Mouse (Mus musculus) limb, embryonic 12.5 days (tissue): ENCODE results near the gene Wdr70. TPM values are rescaled to one million over a fixed set of nuclear protein-coding genes. Genes with fewer than 3 reads are reported as not detected.

Source experiments
- ATAC-seq: fragments of 200-750 bp; cut with Nextera tagmentation; 2 replicates; pipeline ENCODE4 v1.8.0; 2017; ENCODE audit warnings: low read depth, moderate TSS enrichment; ENCODE audit not compliant: insufficient number of reproducible peaks, insufficient read depth, low FRiP score, low TSS enrichment
- H3K27ac ChIP-seq: fragments of 300-500 bp; sonication (generic); 2 replicates; pipeline ENCODE4 v1.5.1; 2016; ENCODE audit warnings: mild to moderate bottlenecking, moderate library complexity
- H3K27me3 ChIP-seq: fragments of 300-500 bp; sonication (generic); 2 replicates; pipeline ENCODE4 v1.6.1; 2016; ENCODE audit warnings: mild to moderate bottlenecking, moderate library complexity
- H3K36me3 ChIP-seq: fragments of 300-500 bp; sonication (generic); 2 replicates; pipeline ENCODE4 v1.6.1; 2016; ENCODE audit warnings: mild to moderate bottlenecking, moderate library complexity
- H3K4me1 ChIP-seq: fragments of 300-500 bp; sonication (generic); replicated peaks from 2 replicates; pipeline ENCODE4 v1.6.1; 2016
- H3K4me2 ChIP-seq: fragments of 300-500 bp; sonication (generic); 2 replicates; pipeline ENCODE4 v1.6.1; 2016; ENCODE audit warnings: mild to moderate bottlenecking, moderate library complexity
- H3K4me3 ChIP-seq: fragments of 300-500 bp; sonication (generic); replicated peaks from 2 replicates; pipeline ENCODE4 v1.5.1; 2016; ENCODE audit warnings: mild to moderate bottlenecking
- H3K9ac ChIP-seq: fragments of 300-500 bp; sonication (generic); replicated peaks from 2 replicates; pipeline ENCODE4 v1.6.1; 2016; ENCODE audit warnings: mild to moderate bottlenecking, moderate library complexity
- H3K9me3 ChIP-seq: fragments of 300-500 bp; sonication (generic); 2 replicates; pipeline ENCODE4 v1.6.1; 2016; ENCODE audit warnings: mild to moderate bottlenecking, moderate library complexity
- WGBS: fragments of 180-500 bp; shearing (Covaris S2); methylation state at CpG from one replicate; pipeline ENCODE4 v1.1.7; 2016; 5-methylcytosine and 5-hydroxymethylcytosine counted together
- polyA plus RNA-seq: library from polyadenylated mRNA; unstranded; fragments of >200 nt; fragmentation: Nextera tagmentation; extraction: Ambion mirVana; gene quantifications from 2 replicates; pipeline ENCODE4 v1.2.1, GENCODE M21; 2016

The Wdr70 gene
- polyA plus RNA-seq, 1 experiment from 2014 or later, result 62.2 TPM

GRCm38 (mm10) chr15:8030643-8031042 is 68.4 kb downstream of the Wdr70 start:
- WGBS, result 89% methylated on average over 3 of the region's 3 CpGs
- no peak overlapping the region for H3K27ac ChIP-seq
- no peak overlapping the region for H3K9ac ChIP-seq
- no peak for ATAC-seq
- no peak overlapping the region for H3K4me3 ChIP-seq
- no peaks in the 10 kb centered on the region for H3K27me3 ChIP-seq
- no peaks in the 10 kb centered on the region for H3K4me1 ChIP-seq
- H3K4me2 ChIP-seq, result no peak overlapping the region
- peaks cover 16% of the 10 kb centered on the region; the same call in 1 of the 2 replicates for H3K36me3 ChIP-seq
- no peaks in the 10 kb centered on the region for H3K9me3 ChIP-seq

- H3K27me3 ChIP-seq, result no peaks in the 10 kb centered on the region
- H3K4me3 ChIP-seq, result no peak overlapping the region
- H3K36me3 ChIP-seq, result no peaks in the 10 kb centered on the region
- no peaks in the 10 kb centered on the region for H3K4me1 ChIP-seq
- WGBS, result 86% methylated on average over 2 of the region's 2 CpGs
- no peaks in the 10 kb centered on the region for H3K9me3 ChIP-seq
- H3K9ac ChIP-seq, result no peak overlapping the region
- no peak overlapping the region for H3K27ac ChIP-seq
- no peak for ATAC-seq
- no peak overlapping the region for H3K4me2 ChIP-seq
Measured at GRCm38 (mm10) chr15:8027503-8027902, 71.5 kb downstream of the Wdr70 start.

- no peak for ATAC-seq
- H3K9me3 ChIP-seq, result no peaks in the 10 kb centered on the region
- no peak overlapping the region for H3K27ac ChIP-seq
- no peaks in the 10 kb centered on the region for H3K27me3 ChIP-seq
- H3K36me3 ChIP-seq, result no peaks in the 10 kb centered on the region
- H3K9ac ChIP-seq, result no peak overlapping the region
- H3K4me2 ChIP-seq, result no peak overlapping the region
- 90% methylated on average over 7 of the region's 7 CpGs for WGBS
- no peak overlapping the region for H3K4me3 ChIP-seq
- H3K4me1 ChIP-seq, result no peaks in the 10 kb centered on the region; the same call in 1 of the 2 replicates
Measured at GRCm38 (mm10) chr15:8011418-8011817, 87.6 kb downstream of the Wdr70 start.

GRCm38 (mm10) chr15:8007413-8007812 is 91.6 kb downstream of the Wdr70 start:
- WGBS, result 19% methylated on average over 8 of the region's 8 CpGs
- ATAC-seq, result no peak
- Histone ChIP-seq H3K4me2 (no peak overlapping the region), H3K9ac (no peak overlapping the region), H3K4me3 (no peak overlapping the region), H3K27ac (no peak overlapping the region), H3K9me3 (no peaks in the 10 kb centered on the region), H3K36me3 (no peaks in the 10 kb centered on the region), H3K4me1 (no peaks in the 10 kb centered on the region; the same call in 1 of the 2 replicates), H3K27me3 (no peaks in the 10 kb centered on the region; the same call in 1 of the 2 replicates)

GRCm38 (mm10) chr15:8006056-8006455 is 93.0 kb downstream of the Wdr70 start:
- no peak overlapping the region for H3K27ac ChIP-seq
- no peaks in the 10 kb centered on the region for H3K36me3 ChIP-seq
- no peak for ATAC-seq
- WGBS, result 93% methylated on average over 1 of the region's 1 CpGs
- no peak overlapping the region for H3K4me2 ChIP-seq
- H3K27me3 ChIP-seq, result no peaks in the 10 kb centered on the region; the same call in 1 of the 2 replicates
- no peaks in the 10 kb centered on the region; the same call in 1 of the 2 replicates for H3K4me1 ChIP-seq
- no peaks in the 10 kb centered on the region for H3K9me3 ChIP-seq
- no peak overlapping the region for H3K4me3 ChIP-seq
- no peak overlapping the region for H3K9ac ChIP-seq

GRCm38 (mm10) chr15:8005506-8005905 is 93.5 kb downstream of the Wdr70 start:
- H3K36me3 ChIP-seq, result no peaks in the 10 kb centered on the region
- H3K4me2 ChIP-seq, result no peak overlapping the region
- H3K9me3 ChIP-seq, result no peaks in the 10 kb centered on the region
- no peak overlapping the region for H3K4me3 ChIP-seq
- no peaks in the 10 kb centered on the region; the same call in 1 of the 2 replicates for H3K27me3 ChIP-seq
- WGBS, result 75% methylated on average over 5 of the region's 5 CpGs
- ATAC-seq, result no peak
- H3K27ac ChIP-seq, result no peak overlapping the region
- H3K4me1 ChIP-seq, result no peaks in the 10 kb centered on the region; the same call in 1 of the 2 replicates
- H3K9ac ChIP-seq, result no peak overlapping the region

GRCm38 (mm10) chr15:8003789-8004188 is 95.2 kb downstream of the Wdr70 start:
- no peaks in the 10 kb centered on the region; the same call in 1 of the 2 replicates for H3K4me1 ChIP-seq
- no peak overlapping the region for H3K27ac ChIP-seq
- 88% methylated on average over 8 of the region's 8 CpGs for WGBS
- no peaks in the 10 kb centered on the region; the same call in 1 of the 2 replicates for H3K27me3 ChIP-seq
- no peak overlapping the region for H3K4me2 ChIP-seq
- ATAC-seq, result no peak
- H3K4me3 ChIP-seq, result no peak overlapping the region
- H3K9me3 ChIP-seq, result no peaks in the 10 kb centered on the region
- no peak overlapping the region for H3K9ac ChIP-seq
- H3K36me3 ChIP-seq, result no peaks in the 10 kb centered on the region

GRCm38 (mm10) chr15:7998843-7999546 is 100.0 kb downstream of the Wdr70 start:
- no peak for ATAC-seq
- H3K4me2 ChIP-seq, result no peak overlapping the region
- H3K4me1 ChIP-seq, result no peaks in the 10 kb centered on the region
- no peaks in the 10 kb centered on the region for H3K9me3 ChIP-seq
- H3K27ac ChIP-seq, result no peak overlapping the region
- WGBS, result 59% methylated on average over 14 of the region's 14 CpGs
- H3K9ac ChIP-seq, result no peak overlapping the region
- no peak overlapping the region for H3K4me3 ChIP-seq
- H3K36me3 ChIP-seq, result no peaks in the 10 kb centered on the region
- no peaks in the 10 kb centered on the region for H3K27me3 ChIP-seq

- Histone ChIP-seq H3K9ac (no peak overlapping the region), H3K4me3 (no peak overlapping the region), H3K4me1 (no peaks in the 10 kb centered on the region), H3K4me2 (no peak overlapping the region), H3K9me3 (no peaks in the 10 kb centered on the region), H3K36me3 (no peaks in the 10 kb centered on the region), H3K27me3 (no peaks in the 10 kb centered on the region), H3K27ac (no peak overlapping the region)
- WGBS, result 79% methylated on average over 2 of the region's 2 CpGs
- no peak for ATAC-seq
Measured at GRCm38 (mm10) chr15:7998095-7998494, 100.9 kb downstream of the Wdr70 start.

GRCm38 (mm10) chr15:7993721-7994120 is 105.3 kb downstream of the Wdr70 start:
- H3K27me3 ChIP-seq, result no peaks in the 10 kb centered on the region
- H3K9me3 ChIP-seq, result no peaks in the 10 kb centered on the region
- WGBS, result 81% methylated on average over 6 of the region's 6 CpGs
- no peak overlapping the region for H3K27ac ChIP-seq
- ATAC-seq, result no peak
- H3K36me3 ChIP-seq, result no peaks in the 10 kb centered on the region
- no peak overlapping the region for H3K9ac ChIP-seq
- no peaks in the 10 kb centered on the region for H3K4me1 ChIP-seq
- H3K4me3 ChIP-seq, result no peak overlapping the region
- no peak overlapping the region for H3K4me2 ChIP-seq

- ATAC-seq, result no peak
Measured at GRCm38 (mm10) chr15:7990101-7990500, 108.9 kb downstream of the Wdr70 start.

GRCm38 (mm10) chr15:7987374-7987773 is 111.6 kb downstream of the Wdr70 start:
- Histone ChIP-seq H3K9ac (no peak overlapping the region), H3K4me2 (no peak overlapping the region), H3K27ac (no peak overlapping the region), H3K4me3 (no peak overlapping the region), H3K36me3 (no peaks in the 10 kb centered on the region), H3K4me1 (peaks cover 5% of the 10 kb centered on the region; the same call in 1 of the 2 replicates), H3K27me3 (no peaks in the 10 kb centered on the region), H3K9me3 (no peaks in the 10 kb centered on the region)
- no peak for ATAC-seq
- WGBS, result 93% methylated on average over 8 of the region's 8 CpGs

More at GRCm38 (mm10) chr15:7990101-7990500, 108.9 kb downstream of the Wdr70 start:
- H3K9me3 ChIP-seq, result no peaks in the 10 kb centered on the region
- no peak overlapping the region for H3K4me2 ChIP-seq
- H3K4me3 ChIP-seq, result no peak overlapping the region
- no peak overlapping the region for H3K9ac ChIP-seq
- no peak overlapping the region for H3K27ac ChIP-seq
- no peaks in the 10 kb centered on the region for H3K36me3 ChIP-seq
- H3K4me1 ChIP-seq, result peaks cover 5% of the 10 kb centered on the region; the same call in 1 of the 2 replicates
- H3K27me3 ChIP-seq, result no peaks in the 10 kb centered on the region
